Mouse (Mus musculus): Measurements from ENCODE around the gene Prrg4. TPM values are rescaled to one million over a fixed set of nuclear protein-coding genes. Genes with fewer than 3 reads are reported as not detected.
A peak's percentile ranks its signal among the peaks of the same experiment; 100 is the strongest.
"Not testable (repeated sequence)": the region's sequence is repeated elsewhere in the genome, so short reads cannot be mapped to it uniquely, and the experiment has no call there.

Gene Prrg4
- total and polyA plus RNA-seq, 2 experiments from 2014 or later, result 1.5 to 5.9 TPM

DNA sequence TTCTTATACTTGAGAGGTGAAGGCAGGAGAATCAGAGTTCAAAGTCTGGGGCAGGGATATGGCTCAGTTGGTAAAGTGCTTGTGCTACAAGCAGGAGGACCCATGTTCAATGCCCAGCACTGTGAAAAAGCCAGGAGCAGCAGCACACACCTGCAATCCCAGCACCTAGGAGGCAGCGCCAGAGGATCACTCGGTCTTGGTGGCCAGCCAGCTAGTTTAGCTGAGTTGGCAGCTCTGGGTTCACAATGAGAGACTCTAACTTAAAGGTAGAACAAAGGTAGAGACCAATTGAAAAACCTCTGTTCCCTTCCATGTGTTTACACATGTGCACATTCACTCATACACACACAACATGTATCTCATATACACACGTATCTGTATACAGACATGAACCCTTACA, 19.4 kb upstream of the Prrg4 start:
- no peak for ATAC-seq (ENCODE audit: insufficient read depth, low read depth)
- 86% methylated on average over 3 of the region's 3 CpGs for WGBS
- Histone ChIP-seq H3K4me2 (ENCODE audit: low read depth, low read length) (no peak overlapping the region), H3K4me3 (ENCODE audit: low read depth, low read length) (no peak overlapping the region), H3K4me1 (ENCODE audit: control insufficient read depth, insufficient read depth) (no peaks in the 10 kb centered on the region), H3K36me3 (replicated peaks; ENCODE audit: control insufficient read depth, insufficient read depth, low read length) (no peaks in the 10 kb centered on the region), H3K9me3 (replicated peaks; ENCODE audit: control insufficient read depth, low read length) (peaks cover 5% of the 10 kb centered on the region; the same call in 1 of the 2 replicates), H3K27me3 (ENCODE audit: control insufficient read depth, insufficient read depth, low read length) (no peaks in the 10 kb centered on the region), H3K27ac (ENCODE audit: low read depth) (no peak overlapping the region), H3K9ac (replicated peaks; ENCODE audit: low read depth, low read length) (no peak overlapping the region)
- no peak for DNase-seq (ENCODE audit: low spot score)
- TF ChIP-seq CTCF (IDR thresholded peaks at IDR 0.05; ENCODE audit: low read depth) (no peak), EP300 (IDR thresholded peaks at IDR 0.05; ENCODE audit: low read depth) (no peak)

DNA sequence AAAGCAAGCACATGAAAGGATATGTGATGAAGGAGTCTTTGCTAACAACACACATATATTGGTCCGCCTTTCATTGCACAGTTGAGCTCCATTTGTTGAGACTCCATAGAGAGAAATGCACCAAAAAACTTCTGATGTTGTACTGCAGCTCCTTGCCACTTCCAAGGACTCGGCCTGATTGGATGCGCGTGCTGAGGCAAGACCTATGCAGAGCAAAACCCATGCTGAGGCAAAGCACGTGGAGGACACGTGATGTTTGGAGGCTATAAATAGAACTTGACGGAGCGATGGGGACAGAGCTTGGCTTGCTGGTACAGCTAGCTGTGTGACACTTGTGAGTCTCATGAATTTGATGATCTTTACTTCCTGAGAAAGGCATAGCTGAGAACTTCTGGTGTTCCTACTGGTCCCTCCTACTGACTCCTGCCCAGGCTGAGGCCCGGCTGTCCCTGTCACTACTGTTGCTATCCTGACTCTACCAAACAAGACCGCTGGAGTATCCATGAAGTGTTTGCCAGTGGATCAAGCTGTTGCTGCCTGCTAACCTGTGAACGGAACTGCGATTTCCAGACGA, 17.7 kb upstream of the Prrg4 start, which contains the start of gene Ccdc73:
Ccdc73 (plus strand) TSS at position 524 of the 574 bp plus-strand sequence.
- Histone ChIP-seq H3K36me3 (replicated peaks; ENCODE audit: control insufficient read depth, insufficient read depth, low read length) (no peaks in the 10 kb centered on the region), H3K27me3 (ENCODE audit: control insufficient read depth, insufficient read depth, low read length) (no peaks in the 10 kb centered on the region), H3K4me3 (ENCODE audit: low read depth, low read length) (no peak within 1 kb of the TSS), H3K27ac (ENCODE audit: low read depth) (no peak within 1 kb of the TSS), H3K4me1 (ENCODE audit: control insufficient read depth, insufficient read depth) (no peaks in the 10 kb centered on the region), H3K4me2 (ENCODE audit: low read depth, low read length) (no peak within 1 kb of the TSS), H3K9me3 (replicated peaks; ENCODE audit: control insufficient read depth, low read length) (peaks cover 5% of the 10 kb centered on the region; the same call in 1 of the 2 replicates), H3K9ac (replicated peaks; ENCODE audit: low read depth, low read length) (no peak within 1 kb of the TSS)
- DNase-seq (ENCODE audit: low spot score) (peak; percentile 8), ATAC-seq (ENCODE audit: insufficient read depth, low read depth) (0 out of 2 replicates have a peak, but pooled peaks have one; percentile 24)
- TF ChIP-seq CTCF (IDR thresholded peaks at IDR 0.05; ENCODE audit: low read depth) (no peak), EP300 (IDR thresholded peaks at IDR 0.05; ENCODE audit: low read depth) (no peak)
- 59% methylated on average over 13 of the region's 13 CpGs for WGBS

GRCm38 (mm10) chr2:104864176-104864860, 14.6 kb upstream of the Prrg4 start:
- TF ChIP-seq EP300 (IDR thresholded peaks at IDR 0.05; ENCODE audit: low read depth) (no peak), CTCF (IDR thresholded peaks at IDR 0.05; ENCODE audit: low read depth) (no peak)
- H3K27ac ChIP-seq (ENCODE audit: low read depth), result no peak overlapping the region
- no peaks in the 10 kb centered on the region for H3K36me3 ChIP-seq (replicated peaks; ENCODE audit: control insufficient read depth, insufficient read depth, low read length)
- no peaks in the 10 kb centered on the region for H3K9me3 ChIP-seq (replicated peaks; ENCODE audit: control insufficient read depth, low read length)
- no peaks in the 10 kb centered on the region for H3K27me3 ChIP-seq (ENCODE audit: control insufficient read depth, insufficient read depth, low read length)
- no peak overlapping the region for H3K9ac ChIP-seq (replicated peaks; ENCODE audit: low read depth, low read length)
- no peak overlapping the region for H3K4me3 ChIP-seq (ENCODE audit: low read depth, low read length)
- DNase-seq (ENCODE audit: low spot score) (no peak), ATAC-seq (ENCODE audit: insufficient read depth, low read depth) (no peak)
- 79% methylated on average over 4 of the region's 4 CpGs for WGBS
- H3K4me1 ChIP-seq (ENCODE audit: control insufficient read depth, insufficient read depth), result no peaks in the 10 kb centered on the region
- H3K4me2 ChIP-seq (ENCODE audit: low read depth, low read length), result no peak overlapping the region

DNA sequence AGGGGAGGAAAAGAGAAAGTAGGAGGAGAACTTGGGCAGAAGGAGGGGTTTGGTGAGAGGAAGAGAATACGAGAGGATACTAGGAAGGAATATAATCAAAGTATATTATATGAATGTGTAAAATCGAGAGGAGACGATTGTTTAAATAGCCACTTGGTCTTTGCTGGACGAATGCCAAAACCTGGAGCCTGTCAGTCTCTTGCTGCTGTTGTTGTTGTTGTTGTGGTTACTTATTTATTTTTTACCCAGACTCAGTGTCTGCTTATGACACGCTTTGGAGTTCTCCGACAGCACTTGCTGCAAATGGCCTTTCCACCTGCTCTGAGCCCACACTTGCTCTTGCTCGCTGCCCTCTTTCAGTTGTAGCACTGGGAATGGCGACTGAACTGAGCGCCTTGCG, 10.8 kb upstream of the Prrg4 start:
- no peaks in the 10 kb centered on the region for H3K36me3 ChIP-seq (replicated peaks; ENCODE audit: control insufficient read depth, insufficient read depth, low read length)
- whole genome bisulfite sequencing, result 74% methylated on average over 10 of the region's 10 CpGs
- H3K4me3 ChIP-seq (ENCODE audit: low read depth, low read length), result no peak overlapping the region
- no peaks in the 10 kb centered on the region for H3K27me3 ChIP-seq (ENCODE audit: control insufficient read depth, insufficient read depth, low read length)
- no peak overlapping the region for H3K4me2 ChIP-seq (ENCODE audit: low read depth, low read length)
- no peak overlapping the region for H3K9ac ChIP-seq (replicated peaks; ENCODE audit: low read depth, low read length)
- DNase-seq (ENCODE audit: low spot score) (no peak), ATAC-seq (ENCODE audit: insufficient read depth, low read depth) (no peak)
- H3K4me1 ChIP-seq (ENCODE audit: control insufficient read depth, insufficient read depth), result no peaks in the 10 kb centered on the region
- no peak overlapping the region for H3K27ac ChIP-seq (ENCODE audit: low read depth)
- TF ChIP-seq CTCF (IDR thresholded peaks at IDR 0.05; ENCODE audit: low read depth) (no peak), EP300 (IDR thresholded peaks at IDR 0.05; ENCODE audit: low read depth) (no peak)
- no peaks in the 10 kb centered on the region for H3K9me3 ChIP-seq (replicated peaks; ENCODE audit: control insufficient read depth, low read length)

DNA sequence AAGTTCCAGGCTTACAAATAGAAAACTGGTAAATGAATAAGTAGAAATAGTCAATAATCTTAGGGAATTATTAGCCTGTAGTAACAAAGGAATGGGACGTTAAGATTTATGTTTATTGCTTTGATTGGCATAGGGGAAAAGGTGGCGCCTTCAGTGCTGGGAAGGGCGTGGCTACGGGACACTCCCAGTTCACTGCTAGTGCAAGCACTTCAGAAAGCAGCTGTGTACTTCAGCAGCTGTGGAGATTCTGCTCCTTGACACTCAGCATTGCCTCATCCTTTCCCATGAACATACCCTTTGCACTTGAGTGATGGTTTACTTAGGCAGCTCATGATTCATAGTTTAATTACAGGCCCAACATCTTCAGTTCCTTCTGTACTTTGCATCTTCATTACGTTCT, 9.4 kb upstream of the Prrg4 start:
- WGBS, result 72% methylated on average over 5 of the region's 5 CpGs
- no peaks in the 10 kb centered on the region for H3K27me3 ChIP-seq (ENCODE audit: control insufficient read depth, insufficient read depth, low read length)
- DNase-seq (ENCODE audit: low spot score) (no peak), ATAC-seq (ENCODE audit: insufficient read depth, low read depth) (no peak)
- no peak overlapping the region for H3K9ac ChIP-seq (replicated peaks; ENCODE audit: low read depth, low read length)
- no peaks in the 10 kb centered on the region for H3K36me3 ChIP-seq (replicated peaks; ENCODE audit: control insufficient read depth, insufficient read depth, low read length)
- H3K4me2 ChIP-seq (ENCODE audit: low read depth, low read length), result no peak overlapping the region
- H3K4me3 ChIP-seq (ENCODE audit: low read depth, low read length), result no peak overlapping the region
- no peaks in the 10 kb centered on the region for H3K4me1 ChIP-seq (ENCODE audit: control insufficient read depth, insufficient read depth)
- no peak overlapping the region for H3K27ac ChIP-seq (ENCODE audit: low read depth)
- TF ChIP-seq EP300 (IDR thresholded peaks at IDR 0.05; ENCODE audit: low read depth) (no peak), CTCF (IDR thresholded peaks at IDR 0.05; ENCODE audit: low read depth) (no peak)
- no peaks in the 10 kb centered on the region for H3K9me3 ChIP-seq (replicated peaks; ENCODE audit: control insufficient read depth, low read length)

DNA sequence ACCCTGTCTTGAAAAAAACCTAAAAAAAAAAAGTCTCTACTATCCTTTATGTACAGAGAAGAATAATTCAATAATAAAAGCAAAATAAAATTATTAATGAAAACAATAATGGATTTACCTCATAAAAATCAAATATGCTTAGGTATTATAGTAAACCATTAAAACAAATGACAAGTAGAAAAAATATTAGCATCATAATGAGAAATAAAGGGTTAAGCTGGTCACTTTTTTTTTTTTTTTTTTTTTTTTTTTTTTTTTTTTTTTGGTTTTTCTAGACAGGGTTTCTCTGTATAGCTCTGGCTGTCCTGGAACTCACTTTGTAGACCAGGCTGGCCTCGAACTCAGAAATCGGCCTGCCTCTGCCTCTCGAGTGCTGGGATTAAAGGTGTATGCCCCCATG, 8.4 kb upstream of the Prrg4 start:
- H3K4me2 ChIP-seq (ENCODE audit: low read depth, low read length); H3K4me3 ChIP-seq (ENCODE audit: low read depth, low read length); H3K27me3 ChIP-seq (ENCODE audit: control insufficient read depth, insufficient read depth, low read length); H3K9ac ChIP-seq (replicated peaks; ENCODE audit: low read depth, low read length); H3K27ac ChIP-seq (ENCODE audit: low read depth); H3K9me3 ChIP-seq (replicated peaks; ENCODE audit: control insufficient read depth, low read length); DNase-seq (ENCODE audit: low spot score); H3K4me1 ChIP-seq (ENCODE audit: control insufficient read depth, insufficient read depth); ATAC-seq (ENCODE audit: insufficient read depth, low read depth); H3K36me3 ChIP-seq (replicated peaks; ENCODE audit: control insufficient read depth, insufficient read depth, low read length): not testable (repeated sequence)
- 72% methylated on average over 3 of the region's 3 CpGs for WGBS

Measured in heart, postnatal 0 days (tissue).